Mouse (Mus musculus) cerebellum, adult 2 months (tissue): ENCODE measurements around the gene Ncor2.

Experiments used
- CTCF ChIP-seq: fragments of 200-500 bp; IDR thresholded peaks from 2 replicates; pipeline ENCODE4 v1.5.1; 2011; ENCODE audit warnings: low read depth, mild to moderate bottlenecking, control low read depth, low read length, moderate library complexity, borderline replicate concordance; ENCODE audit not compliant: insufficient read depth
- POLR2A ChIP-seq: fragments of 200-500 bp; IDR thresholded peaks from 2 replicates; pipeline ENCODE4 v1.6.1; 2011; ENCODE audit warnings: low read length, control low read depth, borderline replicate concordance; ENCODE audit not compliant: insufficient read depth

DNA sequence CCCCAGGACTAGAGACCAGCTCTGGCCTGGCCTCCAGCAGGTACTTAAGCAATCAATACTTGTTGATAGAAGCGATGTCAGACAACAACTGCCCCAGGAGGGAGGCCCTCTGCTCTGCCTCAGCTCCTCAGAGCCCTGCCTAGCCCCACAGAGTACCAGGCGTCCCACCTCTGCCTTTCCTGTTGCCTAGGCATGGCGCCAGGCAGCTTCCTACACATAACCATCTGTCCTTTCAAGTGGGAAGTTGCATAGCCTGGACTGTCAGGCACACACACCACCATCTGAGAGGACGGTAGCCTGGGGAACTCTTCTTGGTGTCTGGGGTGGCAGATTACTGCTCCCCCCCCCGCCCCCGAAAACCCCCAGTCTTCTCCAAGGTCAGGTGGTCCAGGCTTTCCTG is 182.2 kb downstream of the Ncor2 start:
- TF ChIP-seq CTCF (no peak), POLR2A (no peak)
